Mouse (Mus musculus) thymus, adult 2 months (tissue): ENCODE measurements around the gene Fam69a. TPM values are rescaled to one million over a fixed set of nuclear protein-coding genes. Genes with fewer than 3 reads are reported as not detected.

ENCODE experiments used
- DNase-seq: peaks from one replicate; pipeline ENCODE4 v3.0.0; 2021
- H3K27ac ChIP-seq: fragments of 200-500 bp; 2 replicates; pipeline ENCODE4 v1.5.1; 2012; ENCODE audit warnings: low read length, control low read depth; ENCODE audit not compliant: control insufficient read depth, insufficient read depth
- H3K27me3 ChIP-seq: fragments of 200-500 bp; 2 replicates; pipeline ENCODE4 v1.6.1; 2012; ENCODE audit warnings: mild to moderate bottlenecking, low read length, moderate library complexity, mixed read lengths; ENCODE audit not compliant: control insufficient read depth, insufficient read depth
- H3K36me3 ChIP-seq: fragments of 200-500 bp; 2 replicates; pipeline ENCODE4 v1.6.1; 2012; ENCODE audit warnings: mild to moderate bottlenecking, low read length, moderate library complexity; ENCODE audit not compliant: control insufficient read depth, insufficient read depth
- H3K4me1 ChIP-seq: fragments of 200-500 bp; replicated peaks from 2 replicates; pipeline ENCODE4 v1.6.1; 2012; ENCODE audit warnings: low read length; ENCODE audit not compliant: control insufficient read depth, insufficient read depth
- H3K4me3 ChIP-seq: fragments of 200-500 bp; 2 replicates; pipeline ENCODE4 v1.5.1; 2012; ENCODE audit warnings: mild to moderate bottlenecking, low read length, control low read depth, moderate library complexity; ENCODE audit not compliant: control insufficient read depth, insufficient read depth
- CTCF ChIP-seq: fragments of 200-500 bp; IDR thresholded peaks from 2 replicates; pipeline ENCODE4 v1.5.1; 2012; ENCODE audit warnings: mild to moderate bottlenecking, control low read depth, low read length, moderate library complexity, borderline replicate concordance; ENCODE audit not compliant: control insufficient read depth, poor library complexity, insufficient read depth; ENCODE audit errors: extremely low read depth
- POLR2A ChIP-seq: fragments of 200-500 bp; IDR thresholded peaks from 2 replicates; pipeline ENCODE4 v1.6.1; 2012; ENCODE audit warnings: mild to moderate bottlenecking, low read length, control low read depth, moderate library complexity; ENCODE audit not compliant: control insufficient read depth, poor library complexity, insufficient read depth; ENCODE audit errors: extremely low read depth
- WGBS: fragments of 180-500 bp; shearing (Covaris S2); methylation state at CpG from one replicate; pipeline ENCODE4 v1.1.7; 2018; 5-methylcytosine and 5-hydroxymethylcytosine counted together
- polyA plus RNA-seq: library from polyadenylated mRNA; depleted of rRNA; stranded (reverse); fragments of >200 nt; gene quantifications from 2 replicates; pipeline ENCODE4 v1.2.3, GENCODE M21; 2012

Fam69a gene
- polyA plus RNA-seq, 1 experiment: 2.3 TPM

DNA sequence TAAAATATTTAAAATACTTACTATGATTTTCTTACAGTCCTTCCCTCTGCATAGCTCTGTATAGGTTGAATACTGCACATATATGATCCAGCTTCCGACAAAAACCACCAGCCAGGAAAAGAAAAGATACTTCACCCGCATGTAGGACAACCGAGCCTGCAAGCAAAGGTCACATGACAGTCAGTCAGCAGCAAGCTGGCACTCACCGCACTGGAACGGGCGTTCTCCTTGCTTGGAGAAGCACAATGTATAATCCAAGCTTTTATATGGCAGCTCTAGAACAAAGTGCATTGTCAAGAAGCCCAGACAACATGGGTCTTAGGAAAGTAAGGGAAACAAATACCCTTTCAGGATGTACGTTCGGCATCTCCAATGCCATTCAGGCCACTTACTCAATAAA lies 62.3 kb downstream of the Fam69a start:
- WGBS: 93% methylated on average over 8 of the region's 8 CpGs
- no peaks in the 10 kb centered on the region for H3K36me3 ChIP-seq
- no peak overlapping the region for H3K4me3 ChIP-seq
- TF ChIP-seq POLR2A (no peak), CTCF (no peak)
- H3K27ac ChIP-seq: no peak overlapping the region
- H3K27me3 ChIP-seq: no peaks in the 10 kb centered on the region
- peaks cover 5% of the 10 kb centered on the region; the same call in 1 of the 2 replicates for H3K4me1 ChIP-seq
- no peak for DNase-seq

DNA sequence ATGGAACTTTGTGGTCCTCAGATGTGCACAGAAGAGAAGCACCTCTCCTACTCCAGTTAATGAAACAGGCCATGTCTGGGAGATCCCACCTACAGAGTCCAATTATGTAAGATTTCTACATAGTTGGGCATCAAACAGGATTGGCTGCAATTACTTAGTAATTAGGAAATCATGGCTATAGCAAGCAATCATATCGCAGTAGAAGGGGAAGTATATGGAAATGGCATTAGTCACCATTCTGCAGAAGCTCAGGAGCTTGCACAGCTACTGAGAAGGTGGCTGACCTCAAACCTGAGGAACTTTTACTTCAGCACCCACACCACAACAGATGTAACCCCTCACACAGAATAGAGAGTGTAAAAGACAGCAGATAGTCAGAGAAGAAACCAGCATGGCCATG lies 64.0 kb downstream of the Fam69a start:
- TF ChIP-seq CTCF (no peak), POLR2A (no peak)
- no peak overlapping the region for H3K27ac ChIP-seq
- WGBS: 9% methylated on average over 1 of the region's 1 CpGs
- no peaks in the 10 kb centered on the region for H3K36me3 ChIP-seq
- DNase-seq: no peak
- no peak overlapping the region for H3K4me3 ChIP-seq
- H3K27me3 ChIP-seq: no peaks in the 10 kb centered on the region
- H3K4me1 ChIP-seq: peaks cover 5% of the 10 kb centered on the region; the same call in 1 of the 2 replicates

DNA sequence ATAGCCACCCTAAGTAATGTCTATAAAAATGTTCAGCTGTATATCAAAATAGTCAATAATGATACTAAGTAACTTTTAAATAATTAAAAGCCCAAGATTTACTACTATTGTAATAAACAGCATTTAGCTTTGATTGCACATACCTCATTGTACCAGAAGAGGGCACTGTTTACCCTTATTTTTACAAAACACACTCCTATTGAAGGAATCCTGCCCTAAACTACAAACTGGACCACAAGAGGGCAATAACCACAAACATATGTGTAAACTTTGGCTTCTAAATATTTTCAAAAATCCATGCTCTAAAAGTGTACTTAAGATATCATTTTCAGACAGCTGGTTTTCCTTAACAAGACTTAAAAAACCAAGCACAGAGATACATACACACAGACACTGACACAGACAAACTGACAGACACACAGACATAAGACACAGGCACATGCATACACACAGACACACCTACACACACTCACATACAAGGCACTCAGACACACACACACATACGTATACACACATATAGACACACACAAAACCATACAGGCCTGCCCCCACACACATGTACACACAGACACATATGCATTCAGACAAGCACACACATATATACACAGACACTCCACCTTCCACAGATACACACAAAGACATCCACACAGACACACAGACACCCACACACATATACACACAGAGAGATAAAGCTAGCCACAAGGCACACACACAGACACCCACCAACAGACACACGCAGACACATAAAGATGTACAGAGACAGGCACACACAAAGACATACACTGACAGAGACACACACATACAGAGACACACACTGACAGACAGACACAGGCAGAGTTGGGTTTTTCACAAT lies 65.3 kb downstream of the Fam69a start:
- Histone ChIP-seq H3K27ac (no peak overlapping the region), H3K4me1 (peaks cover 5% of the 10 kb centered on the region; the same call in 1 of the 2 replicates), H3K4me3 (no peak overlapping the region), H3K36me3 (no peaks in the 10 kb centered on the region), H3K27me3 (no peaks in the 10 kb centered on the region)
- DNase-seq: peak; percentile 56
- TF ChIP-seq CTCF (no peak), POLR2A (no peak)
- 91% methylated on average over 2 of the region's 2 CpGs for WGBS

DNA sequence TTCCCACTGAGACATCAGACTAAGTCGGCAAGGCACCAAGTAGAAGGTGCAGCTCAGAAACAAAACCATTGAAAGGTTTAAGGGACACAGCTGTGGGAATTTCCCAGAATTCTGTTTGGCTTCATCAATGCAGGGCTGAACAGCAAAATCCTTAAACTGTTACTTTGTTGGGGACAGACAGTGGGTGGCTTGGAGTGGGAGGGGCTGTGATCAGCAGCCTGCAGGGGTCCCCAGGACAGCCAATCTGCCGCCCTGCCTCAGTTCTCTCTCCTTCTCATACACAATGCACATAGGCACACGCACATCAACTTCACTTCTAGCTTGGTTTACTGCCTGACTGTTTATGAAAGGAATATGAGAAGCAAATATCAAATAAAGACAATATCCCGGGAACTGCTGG lies 71.6 kb downstream of the Fam69a start:
- Histone ChIP-seq H3K4me3 (no peak overlapping the region), H3K27ac (no peak overlapping the region), H3K27me3 (no peaks in the 10 kb centered on the region), H3K36me3 (no peaks in the 10 kb centered on the region), H3K4me1 (no peaks in the 10 kb centered on the region)
- 95% methylated on average over 4 of the region's 4 CpGs for WGBS
- DNase-seq: no peak
- TF ChIP-seq POLR2A (no peak), CTCF (no peak)

DNA sequence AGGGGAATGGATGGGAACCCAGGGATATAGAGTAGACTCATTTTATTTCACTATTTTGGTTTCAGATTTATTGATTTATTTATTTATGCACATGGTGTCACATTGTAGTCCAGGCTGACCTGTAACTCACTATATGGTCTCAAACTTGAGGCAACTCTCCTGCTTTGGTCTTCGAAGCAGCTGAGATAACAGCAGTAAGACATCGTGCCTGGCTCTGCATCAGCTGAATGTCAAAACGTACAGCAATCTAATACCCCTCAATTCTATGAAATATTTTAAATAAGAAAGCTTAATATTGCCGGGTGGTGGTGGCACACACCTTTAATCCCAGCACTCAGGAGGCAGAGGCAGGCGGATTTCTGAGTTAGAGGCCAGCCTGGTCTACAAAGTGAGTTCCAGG lies 75.9 kb downstream of the Fam69a start:
- Histone ChIP-seq H3K4me1 (no peaks in the 10 kb centered on the region), H3K27ac (no peak overlapping the region), H3K36me3 (peaks cover 39% of the 10 kb centered on the region), H3K4me3 (no peak overlapping the region), H3K27me3 (no peaks in the 10 kb centered on the region)
- 96% methylated on average over 5 of the region's 5 CpGs for WGBS
- TF ChIP-seq POLR2A (no peak), CTCF (no peak)
- DNase-seq: no peak

DNA sequence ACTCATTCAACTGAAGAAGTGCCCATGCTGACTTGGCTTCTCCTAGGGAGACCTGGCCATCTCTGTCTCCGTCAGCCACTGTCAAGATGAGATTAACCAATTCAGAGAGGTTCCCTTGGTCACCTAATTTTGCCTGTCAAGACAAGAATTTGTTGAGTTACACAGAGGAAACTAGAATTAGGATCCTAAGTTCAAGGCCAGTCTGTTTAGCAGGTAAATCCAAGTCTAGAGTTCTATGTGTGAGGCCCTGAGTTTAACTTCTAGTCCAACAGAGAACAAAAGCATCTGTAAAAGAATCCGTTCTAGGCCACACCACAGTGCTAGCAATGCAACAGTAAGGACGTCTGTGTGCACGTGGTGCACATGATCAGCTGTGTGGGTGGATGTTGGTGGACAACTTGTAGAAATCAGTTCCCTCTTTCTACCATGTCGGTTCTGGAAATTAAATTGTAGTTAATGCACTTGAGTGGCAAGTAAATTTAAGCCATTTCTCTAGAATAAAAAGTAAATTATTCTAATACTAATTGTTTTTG lies 76.7 kb downstream of the Fam69a start:
- 76% methylated on average over 5 of the region's 5 CpGs for WGBS

DNA sequence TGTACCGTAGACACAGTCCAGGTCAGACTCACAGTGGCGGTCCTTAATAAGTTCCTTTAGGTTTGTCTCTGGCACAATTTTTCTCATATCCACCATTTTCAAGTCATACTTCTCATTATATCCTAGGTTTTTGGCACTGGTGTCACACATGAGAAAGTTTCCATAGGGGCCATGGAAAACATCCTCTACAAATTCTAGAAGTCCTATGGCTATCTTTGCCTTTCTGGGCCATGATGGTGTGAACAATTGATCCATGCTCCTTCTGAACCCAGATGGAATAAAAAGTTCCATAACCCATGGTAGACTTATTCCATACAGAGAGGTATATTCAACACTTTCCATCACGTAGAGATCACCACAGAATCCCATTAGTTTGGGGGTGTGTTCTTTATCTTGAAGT lies 77.2 kb downstream of the Fam69a start:
- H3K36me3 ChIP-seq: peaks cover 53% of the 10 kb centered on the region
- WGBS: 98% methylated on average over 3 of the region's 3 CpGs

More for the DNA sequence above, 76.7 kb downstream of the Fam69a start:
- no peaks in the 10 kb centered on the region for H3K27me3 ChIP-seq
- TF ChIP-seq POLR2A: no peak
- H3K36me3 ChIP-seq: peaks cover 48% of the 10 kb centered on the region
- DNase-seq: no peak
- H3K27ac ChIP-seq: no peak overlapping the region
- no peaks in the 10 kb centered on the region for H3K4me1 ChIP-seq
- no peak overlapping the region for H3K4me3 ChIP-seq

More for the DNA sequence above, 77.2 kb downstream of the Fam69a start:
- DNase-seq: no peak
- TF ChIP-seq POLR2A (no peak), CTCF (no peak)
- Histone ChIP-seq H3K27ac (no peak overlapping the region), H3K4me1 (no peaks in the 10 kb centered on the region), H3K27me3 (no peaks in the 10 kb centered on the region), H3K4me3 (no peak overlapping the region)
